9 mouse cellular contexts compared by ENCODE assay signal in genomic region chr16:5467587-5467986, GRCm38 (mm10).
A peak's percentile ranks its signal among the peaks of the same experiment; 100 is the strongest.
DNase-seq lines count a peak whose midpoint lies in the region; TF ChIP-seq lines count a peak whose summit lies in the region.
"Had no signal": no experiment of that assay in that cellular context is flagged by ENCODE, and none has a peak within 500 bp of the region (broad histone marks: within the 10 kb centered on the region; RNA-seq: fewer than 3 reads in every experiment).

No protein-coding gene starts in this region.

- H3K4me3 ChIP-seq in heart, adult 2 months: no peak overlapping the region
- H3K4me3 ChIP-seq: hindbrain, embryonic 15.5 days had no signal

- TF ChIP-seq EP300 in heart, adult 2 months (IDR thresholded peaks at IDR 0.05; ENCODE audit: insufficient read depth, low read depth, low read length): no peak

- no peaks in the 10 kb centered on the region for H3K79me2 ChIP-seq in heart, adult 2 months (replicated peaks; ENCODE audit: control insufficient read depth, insufficient read depth, low read length)

- TF ChIP-seq CTCF in heart, adult 2 months (IDR thresholded peaks at IDR 0.05): peak; percentile 82

- no peaks in the 10 kb centered on the region for H3K36me3 ChIP-seq in heart, adult 2 months (ENCODE audit: control insufficient read depth, insufficient read depth, low read length)
- H3K36me3 ChIP-seq: hindbrain, embryonic 15.5 days had no signal

- no peak overlapping the region for H3K27ac ChIP-seq in heart, adult 2 months
- H3K27ac ChIP-seq: hindbrain, embryonic 15.5 days had no signal

- no peaks in the 10 kb centered on the region for H3K4me1 ChIP-seq in heart, adult 2 months (ENCODE audit: control insufficient read depth, insufficient read depth, low read length)
- H3K4me1 ChIP-seq: hindbrain, embryonic 15.5 days had no signal

- H3K27me3 ChIP-seq in heart, adult 2 months (ENCODE audit: control insufficient read depth, insufficient read depth, low read length): no peaks in the 10 kb centered on the region
- H3K27me3 ChIP-seq: hindbrain, embryonic 15.5 days had no signal

- DNase-seq in heart, adult 2 months: peak; percentile 28 to 49
- DNase-seq in heart, postnatal 25 days (ENCODE audit: low spot score): no peak
- peak; percentile 15 for DNase-seq in right cerebral cortex, adult 18-20 months
- DNase-seq in right cerebral cortex, postnatal 36 days (ENCODE audit: low spot score in 2 of 2): no peak
- DNase-seq in cerebellum, postnatal 10 days: peak; percentile 72 to 77
- DNase-seq in induced T-regulatory cell, adult 2 months (ENCODE audit: low read depth): peak; percentile 74
- peak; percentile 73 for DNase-seq in naive thymus-derived CD4-positive, alpha-beta T cell, adult 2 months (ENCODE audit: low read depth)
- no peak for DNase-seq in spleen, adult 12 weeks (ENCODE audit: low spot score)

- intact Hi-C loops in heart, adult 2 months (cut with DNase I): loop anchor here (1.0 to 5.0 kb wide), 4 partner anchors 60 to 161 kb away; no protein-coding TSS in a partner anchor
- intact Hi-C loops in heart, postnatal 25 days (cut with DNase I): loop anchor here (5.0 to 10.0 kb wide), 2 partner anchors 53 to 100 kb away; no protein-coding TSS in a partner anchor

- 9% methylated on average over 3 of the region's 3 CpGs for WGBS in heart, adult 2 months

- no peak for TF ChIP-seq POLR2A in heart, adult 2 months (IDR thresholded peaks at IDR 0.05; ENCODE audit: insufficient read depth, low read depth, low read length)

- no peak overlapping the region for H3K9ac ChIP-seq in heart, adult 2 months (ENCODE audit: low read depth, low read length)
- H3K9ac ChIP-seq: hindbrain, embryonic 15.5 days had no signal

Comparison
In these comparisons a context has a peak if more than half of its experiments do, and no peak if none do; other contexts are left out.
1. DNase-seq: peak in heart, adult 2 months (2 of 2), right cerebral cortex, adult 18-20 months (single experiment), cerebellum, postnatal 10 days (2 of 2), induced T-regulatory cell, adult 2 months (single experiment) and naive thymus-derived CD4-positive, alpha-beta T cell, adult 2 months (single experiment); none in heart, postnatal 25 days (single experiment), right cerebral cortex, postnatal 36 days (0 of 2) and spleen, adult 12 weeks (single experiment).